Mouse (Mus musculus) liver, embryonic 11.5 days (tissue): ENCODE data around the gene Ttc30a1. TPM values are rescaled to one million over a fixed set of nuclear protein-coding genes. Genes with fewer than 3 reads are reported as not detected.

Source experiments
- ATAC-seq: fragments of 200-750 bp; cut with Nextera tagmentation; replicated peaks from 2 replicates; pipeline ENCODE4 v1.8.0; 2017; ENCODE audit warnings: moderate number of reproducible peaks, mild to moderate bottlenecking, moderate TSS enrichment, moderate library complexity; ENCODE audit not compliant: low FRiP score
- DNase-seq: peaks from one replicate; pipeline ENCODE4 v3.0.0-alpha.2; 2017; ENCODE audit warnings: low spot score
- H3K27ac ChIP-seq: fragments of 300-500 bp; sonication (generic); 2 replicates; pipeline ENCODE4 v1.5.1; 2014; ENCODE audit warnings: mild to moderate bottlenecking, low read depth, low read length, control low read depth
- H3K27me3 ChIP-seq: fragments of 300-500 bp; sonication (generic); replicated peaks from 2 replicates; pipeline ENCODE4 v1.6.1; 2014; ENCODE audit warnings: low read length, mixed read lengths; ENCODE audit not compliant: control insufficient read depth, insufficient read depth
- H3K36me3 ChIP-seq: fragments of 300-500 bp; sonication (generic); 2 replicates; pipeline ENCODE4 v1.6.1; 2014; ENCODE audit warnings: mild to moderate bottlenecking, low read length, moderate library complexity, mixed read lengths; ENCODE audit not compliant: control insufficient read depth, insufficient read depth
- H3K4me1 ChIP-seq: fragments of 300-500 bp; sonication (generic); replicated peaks from 2 replicates; pipeline ENCODE4 v1.6.1; 2014; ENCODE audit warnings: low read length, mixed read lengths; ENCODE audit not compliant: control insufficient read depth, insufficient read depth
- H3K4me2 ChIP-seq: fragments of 300-500 bp; sonication (generic); 2 replicates; pipeline ENCODE4 v1.6.1; 2014; ENCODE audit warnings: mild to moderate bottlenecking, control low read depth, moderate library complexity
- H3K4me3 ChIP-seq: fragments of 300-500 bp; sonication (generic); 2 replicates; pipeline ENCODE4 v1.5.1; 2014; ENCODE audit warnings: low read depth, low read length, control low read depth
- H3K9ac ChIP-seq: fragments of 300-500 bp; sonication (generic); 2 replicates; pipeline ENCODE4 v1.6.1; 2014; ENCODE audit warnings: low read depth, low read length, control low read depth
- H3K9me3 ChIP-seq: fragments of 300-500 bp; sonication (generic); 2 replicates; pipeline ENCODE4 v1.6.1; 2016; ENCODE audit warnings: low read length, inconsistent platforms, mixed read lengths; ENCODE audit not compliant: control insufficient read depth
- WGBS: fragments of 180-500 bp; shearing (Covaris S2); extraction: QIAGEN DNeasy Blood & Tissue Kit; methylation state at CpG from one replicate; pipeline ENCODE4 v1.1.7; 2014; 5-methylcytosine and 5-hydroxymethylcytosine counted together
- polyA plus RNA-seq: library from polyadenylated mRNA; unstranded; fragments of >200 nt; fragmentation: Nextera tagmentation; extraction: Ambion mirVana; gene quantifications from 2 replicates; pipeline ENCODE4 v1.2.1, GENCODE M21; 2014

The Ttc30a1 gene
- polyA plus RNA-seq, 1 experiment from 2014 or later: 4.8 TPM

- no peaks in the 10 kb centered on the region for H3K4me1 ChIP-seq
- no peak overlapping the region for H3K27ac ChIP-seq
- no peaks in the 10 kb centered on the region for H3K27me3 ChIP-seq
- H3K9ac ChIP-seq: no peak overlapping the region
- peaks cover 2% of the 10 kb centered on the region; the same call in 1 of the 2 replicates for H3K36me3 ChIP-seq
- no peak for DNase-seq
- ATAC-seq: no peak
- no peak overlapping the region for H3K4me2 ChIP-seq
- 92% methylated on average over 2 of the region's 2 CpGs for WGBS
- no peaks in the 10 kb centered on the region for H3K9me3 ChIP-seq
- H3K4me3 ChIP-seq: no peak overlapping the region
Observed at GRCm38 (mm10) chr2:75930941-75931340, 50.8 kb downstream of the Ttc30a1 start.

- Histone ChIP-seq H3K27ac (no peak overlapping the region), H3K36me3 (peaks cover 2% of the 10 kb centered on the region; the same call in 1 of the 2 replicates), H3K9ac (no peak overlapping the region), H3K4me3 (no peak overlapping the region), H3K4me1 (no peaks in the 10 kb centered on the region), H3K9me3 (no peaks in the 10 kb centered on the region), H3K27me3 (no peaks in the 10 kb centered on the region), H3K4me2 (no peak overlapping the region)
- WGBS: 94% methylated on average over 6 of the region's 6 CpGs
- ATAC-seq (no peak), DNase-seq (no peak)
Observed at GRCm38 (mm10) chr2:75929786-75930444, 51.9 kb downstream of the Ttc30a1 start.

GRCm38 (mm10) chr2:75929141-75929540, 52.6 kb downstream of the Ttc30a1 start:
- H3K27ac ChIP-seq: no peak overlapping the region
- no peak overlapping the region for H3K4me3 ChIP-seq
- no peak overlapping the region for H3K4me2 ChIP-seq
- peaks cover 2% of the 10 kb centered on the region; the same call in 1 of the 2 replicates for H3K36me3 ChIP-seq
- no peak overlapping the region for H3K9ac ChIP-seq
- WGBS: 96% methylated on average over 2 of the region's 2 CpGs
- DNase-seq (no peak), ATAC-seq (no peak)
- H3K4me1 ChIP-seq: no peaks in the 10 kb centered on the region
- no peaks in the 10 kb centered on the region for H3K27me3 ChIP-seq
- H3K9me3 ChIP-seq: no peaks in the 10 kb centered on the region

Other genes starting within 250 kb of the Ttc30a1 start
- 38.2 and 40.0 TPM in 2 replicates for gene Agps, start 149.8 kb downstream of the Ttc30a1 start, polyA plus RNA-seq
- gene Ttc30b, start 43.4 kb downstream of the Ttc30a1 start, polyA plus RNA-seq: 2.1 and 3.2 TPM in 2 replicates
- 0.34 and 0.36 TPM in 2 replicates for gene Ttc30a2, start 3.8 kb downstream of the Ttc30a1 start, polyA plus RNA-seq